Mouse (Mus musculus): ENCODE data around the gene Gfer. TPM values are rescaled to one million over a fixed set of nuclear protein-coding genes. Genes with fewer than 3 reads are reported as not detected.

The Gfer gene
- total RNA-seq (2014; rRNA removed) (34.5 and 34.7 TPM in 2 replicates), polyA plus RNA-seq (2015; fragmentation: Nextera tagmentation; extraction: Ambion mirVana) (35.4 and 38.0 TPM in 2 replicates)

DNA sequence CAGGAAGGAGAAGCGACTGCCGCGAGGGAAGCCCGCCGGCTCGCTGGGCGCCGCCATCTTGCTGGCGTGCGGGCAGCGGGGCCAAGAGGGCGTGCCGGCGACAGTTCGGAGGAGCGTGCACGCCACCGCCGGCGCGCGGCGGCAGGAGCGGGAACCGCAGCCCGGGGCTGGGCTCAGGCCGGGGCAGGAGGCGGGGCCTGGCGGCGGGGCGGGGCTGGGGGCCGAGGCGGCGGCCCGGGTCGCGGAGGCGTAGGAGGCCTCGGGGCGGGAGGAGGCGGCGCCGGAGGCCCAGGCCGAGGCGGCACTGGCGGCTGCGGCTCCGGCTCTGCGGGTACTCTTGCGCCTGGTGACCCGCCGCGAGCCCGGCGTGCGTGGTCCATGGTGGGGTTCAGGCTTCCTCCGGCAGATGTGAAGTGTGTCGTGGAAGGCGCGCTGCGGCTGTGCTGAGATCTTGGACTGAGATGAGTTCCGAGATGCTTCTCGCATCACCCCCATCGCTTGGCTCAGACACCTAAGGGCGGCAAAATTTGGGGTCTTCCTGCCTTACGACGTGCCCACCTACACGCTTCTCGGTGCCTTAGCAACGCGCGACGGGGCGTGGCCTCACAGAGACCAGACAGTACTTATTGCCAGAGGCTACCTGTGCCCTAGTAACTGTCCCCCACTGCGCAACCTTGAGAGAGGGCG lies at the start of gene Gfer, which contains the start of gene Noxo1:
Gfer (minus strand) TSS at position 146 of the 687 bp plus-strand sequence.
Noxo1 (plus strand) TSS at position 224 of the 687 bp plus-strand sequence.
- Histone ChIP-seq H3K36me3 (ENCODE audit: insufficient read depth) (peaks cover 26% of the 10 kb centered on the region), H3K9ac (peak within 1 kb of the TSS; percentile 79), H3K27me3 (ENCODE audit: insufficient read depth, low read length) (no peaks in the 10 kb centered on the region), H3K4me3 (ENCODE audit: low read depth, low read length) (peak within 1 kb of the TSS; percentile 76), H3K9me3 (ENCODE audit: low read length) (no peaks in the 10 kb centered on the region), H3K4me1 (ENCODE audit: insufficient read depth) (peaks cover 11% of the 10 kb centered on the region; the same call in 1 of the 2 replicates), H3K4me2 (ENCODE audit: low read depth) (peak within 1 kb of the TSS; percentile 83), H3K27ac (ENCODE audit: low read depth, low read length) (peak within 1 kb of the TSS; percentile 90)
- ATAC-seq (peak; percentile 96), DNase-seq (peak; percentile 87)
- peak; percentile 48 for TF ChIP-seq CTCF (IDR thresholded peaks at IDR 0.05; ENCODE audit: low read depth)
- under 1% methylated on average over 63 of the region's 76 CpGs for WGBS

DNA sequence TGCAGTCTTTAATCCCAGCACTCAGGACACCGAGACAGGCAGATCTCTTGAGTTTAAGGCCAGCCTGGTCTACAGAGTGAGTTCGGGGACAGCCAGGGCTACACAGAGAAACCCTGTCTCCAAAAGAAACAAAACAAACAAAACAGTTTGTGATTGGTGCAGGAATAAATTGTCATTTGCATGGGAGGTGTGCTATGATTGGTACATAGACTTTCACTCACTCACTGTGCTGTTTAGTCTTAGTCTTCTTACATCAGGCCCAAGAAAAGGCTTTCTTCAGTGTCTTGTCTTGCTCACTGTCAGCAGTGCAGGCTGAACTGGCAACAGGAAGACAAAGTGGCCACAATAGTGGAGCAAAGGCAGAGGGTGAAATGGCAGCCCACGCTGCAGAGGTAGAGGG lies 48.4 kb upstream of the Gfer start:
- no peak overlapping the region for H3K27ac ChIP-seq (ENCODE audit: low read depth, low read length)
- H3K27me3 ChIP-seq (ENCODE audit: insufficient read depth, low read length), result no peaks in the 10 kb centered on the region
- no peak for DNase-seq
- no peak overlapping the region for H3K4me3 ChIP-seq (ENCODE audit: low read depth, low read length)
- peaks cover 5% of the 10 kb centered on the region; the same call in 1 of the 2 replicates for H3K36me3 ChIP-seq (ENCODE audit: insufficient read depth)
- no peak overlapping the region for H3K4me2 ChIP-seq (ENCODE audit: low read depth)
- H3K9me3 ChIP-seq (ENCODE audit: low read length), result no peaks in the 10 kb centered on the region
- no peak for ATAC-seq
- H3K9ac ChIP-seq, result no peak overlapping the region
- no peak for TF ChIP-seq CTCF (IDR thresholded peaks at IDR 0.05; ENCODE audit: low read depth)
- 83% methylated on average over 3 of the region's 3 CpGs for WGBS
- no peaks in the 10 kb centered on the region for H3K4me1 ChIP-seq (ENCODE audit: insufficient read depth)

DNA sequence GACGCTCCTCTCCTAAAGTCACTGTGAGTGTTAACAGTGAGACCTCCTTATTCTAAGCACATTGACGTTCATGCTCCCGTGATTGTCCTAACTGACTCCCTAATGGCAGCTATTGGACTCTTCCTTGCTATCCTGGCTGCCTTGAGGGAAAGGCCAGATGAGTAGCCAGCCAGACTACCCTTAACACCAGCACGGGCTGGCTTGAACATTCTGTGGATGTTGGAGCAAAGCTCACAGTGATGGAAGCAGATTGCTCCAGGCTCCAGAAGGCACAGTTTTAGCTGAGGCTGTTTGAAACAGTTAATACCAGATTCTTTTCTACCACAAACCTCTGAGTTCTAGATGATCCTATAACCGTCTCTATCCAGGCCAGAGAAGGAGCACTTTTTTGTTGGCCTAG lies 47.9 kb upstream of the Gfer start:
- DNase-seq, result no peak
- no peak for TF ChIP-seq CTCF (IDR thresholded peaks at IDR 0.05; ENCODE audit: low read depth)
- no peaks in the 10 kb centered on the region for H3K9me3 ChIP-seq (ENCODE audit: low read length)
- H3K27ac ChIP-seq (ENCODE audit: low read depth, low read length), result no peak overlapping the region
- H3K27me3 ChIP-seq (ENCODE audit: insufficient read depth, low read length), result no peaks in the 10 kb centered on the region
- 73% methylated on average over 5 of the region's 5 CpGs for WGBS
- H3K36me3 ChIP-seq (ENCODE audit: insufficient read depth), result peaks cover 5% of the 10 kb centered on the region; the same call in 1 of the 2 replicates
- no peak overlapping the region for H3K9ac ChIP-seq
- H3K4me3 ChIP-seq (ENCODE audit: low read depth, low read length), result no peak overlapping the region
- ATAC-seq, result no peak
- H3K4me1 ChIP-seq (ENCODE audit: insufficient read depth), result no peaks in the 10 kb centered on the region
- no peak overlapping the region for H3K4me2 ChIP-seq (ENCODE audit: low read depth)

DNA sequence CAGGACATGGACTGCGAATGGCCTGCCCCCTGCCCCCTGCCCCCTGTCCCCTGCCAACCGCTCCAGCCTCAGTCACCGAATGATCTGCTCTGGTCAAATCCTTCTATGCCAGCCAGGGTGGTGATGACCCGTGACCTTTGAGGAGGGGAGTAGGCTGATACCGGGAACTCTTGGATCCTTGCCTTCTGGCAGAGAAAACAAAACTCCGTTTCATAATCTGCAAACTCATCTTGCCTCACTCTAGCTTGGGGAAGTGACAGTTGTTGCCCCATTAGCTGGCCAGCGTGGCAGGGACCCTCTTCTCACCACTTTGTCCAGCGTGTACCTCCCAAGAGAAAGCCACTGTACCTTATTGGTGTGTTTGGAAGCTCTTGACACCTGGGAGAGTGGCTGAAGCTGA lies 46.4 kb upstream of the Gfer start:
- Histone ChIP-seq H3K4me3 (ENCODE audit: low read depth, low read length) (no peak overlapping the region), H3K27ac (ENCODE audit: low read depth, low read length) (no peak overlapping the region), H3K4me1 (ENCODE audit: insufficient read depth) (no peaks in the 10 kb centered on the region), H3K27me3 (ENCODE audit: insufficient read depth, low read length) (no peaks in the 10 kb centered on the region), H3K9me3 (ENCODE audit: low read length) (no peaks in the 10 kb centered on the region), H3K9ac (no peak overlapping the region), H3K36me3 (ENCODE audit: insufficient read depth) (peaks cover 5% of the 10 kb centered on the region; the same call in 1 of the 2 replicates), H3K4me2 (ENCODE audit: low read depth) (no peak overlapping the region)
- no peak for DNase-seq
- WGBS, result 80% methylated on average over 8 of the region's 8 CpGs
- TF ChIP-seq CTCF (IDR thresholded peaks at IDR 0.05; ENCODE audit: low read depth), result no peak
- no peak for ATAC-seq

DNA sequence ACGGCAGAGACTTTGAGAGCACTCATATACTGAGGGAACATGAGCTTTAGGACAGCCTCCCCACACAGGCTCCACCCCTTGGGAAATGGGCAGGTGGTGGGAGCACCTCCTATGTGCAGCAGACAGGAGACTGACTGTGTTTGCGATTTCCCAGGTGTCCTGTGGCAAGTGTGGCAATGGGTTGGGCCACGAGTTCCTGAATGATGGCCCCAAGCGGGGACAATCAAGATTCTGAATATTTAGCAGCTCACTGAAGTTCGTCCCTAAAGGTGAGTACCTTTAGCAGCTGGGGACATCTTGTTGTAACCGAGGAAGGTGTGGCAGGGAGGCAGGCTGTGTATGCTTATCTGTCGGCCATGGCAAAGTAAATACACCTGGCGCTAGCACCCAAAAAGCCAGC lies 44.0 kb upstream of the Gfer start:
- DNase-seq (no peak), ATAC-seq (no peak)
- H3K27ac ChIP-seq (ENCODE audit: low read depth, low read length), result no peak overlapping the region
- no peak overlapping the region for H3K4me2 ChIP-seq (ENCODE audit: low read depth)
- no peaks in the 10 kb centered on the region for H3K9me3 ChIP-seq (ENCODE audit: low read length)
- H3K4me1 ChIP-seq (ENCODE audit: insufficient read depth), result no peaks in the 10 kb centered on the region
- peaks cover 5% of the 10 kb centered on the region; the same call in 1 of the 2 replicates for H3K36me3 ChIP-seq (ENCODE audit: insufficient read depth)
- H3K9ac ChIP-seq, result no peak overlapping the region
- no peak for TF ChIP-seq CTCF (IDR thresholded peaks at IDR 0.05; ENCODE audit: low read depth)
- no peak overlapping the region for H3K4me3 ChIP-seq (ENCODE audit: low read depth, low read length)
- no peaks in the 10 kb centered on the region for H3K27me3 ChIP-seq (ENCODE audit: insufficient read depth, low read length)
- WGBS, result 87% methylated on average over 8 of the region's 8 CpGs

DNA sequence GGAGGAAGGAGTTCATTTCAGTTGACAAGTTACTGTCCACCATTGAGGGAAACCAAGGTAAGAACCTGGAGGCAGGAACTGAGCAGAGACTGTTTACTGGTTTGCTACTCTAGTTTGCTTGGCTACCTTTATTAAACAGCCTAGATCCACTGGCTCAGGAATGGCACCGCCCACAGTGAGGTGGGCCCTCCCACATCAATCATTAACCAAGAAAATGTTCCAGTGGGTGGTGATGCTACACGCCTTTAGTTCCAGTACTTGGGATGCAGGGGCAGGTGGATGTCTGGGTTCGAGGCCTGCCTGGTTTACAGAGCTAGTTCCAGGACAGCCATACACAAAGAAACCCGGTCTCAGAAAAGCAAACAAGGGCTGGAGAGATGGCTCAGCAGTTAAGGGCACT lies 42.3 kb upstream of the Gfer start:
- Histone ChIP-seq H3K9ac (no peak overlapping the region), H3K4me3 (ENCODE audit: low read depth, low read length) (no peak overlapping the region), H3K36me3 (ENCODE audit: insufficient read depth) (peaks cover 5% of the 10 kb centered on the region; the same call in 1 of the 2 replicates), H3K9me3 (ENCODE audit: low read length) (no peaks in the 10 kb centered on the region), H3K27me3 (ENCODE audit: insufficient read depth, low read length) (no peaks in the 10 kb centered on the region), H3K4me2 (ENCODE audit: low read depth) (no peak overlapping the region), H3K4me1 (ENCODE audit: insufficient read depth) (no peaks in the 10 kb centered on the region), H3K27ac (ENCODE audit: low read depth, low read length) (no peak overlapping the region)
- ATAC-seq, result no peak
- 88% methylated on average over 4 of the region's 4 CpGs for WGBS
- TF ChIP-seq CTCF (IDR thresholded peaks at IDR 0.05; ENCODE audit: low read depth), result no peak
- DNase-seq, result no peak

DNA sequence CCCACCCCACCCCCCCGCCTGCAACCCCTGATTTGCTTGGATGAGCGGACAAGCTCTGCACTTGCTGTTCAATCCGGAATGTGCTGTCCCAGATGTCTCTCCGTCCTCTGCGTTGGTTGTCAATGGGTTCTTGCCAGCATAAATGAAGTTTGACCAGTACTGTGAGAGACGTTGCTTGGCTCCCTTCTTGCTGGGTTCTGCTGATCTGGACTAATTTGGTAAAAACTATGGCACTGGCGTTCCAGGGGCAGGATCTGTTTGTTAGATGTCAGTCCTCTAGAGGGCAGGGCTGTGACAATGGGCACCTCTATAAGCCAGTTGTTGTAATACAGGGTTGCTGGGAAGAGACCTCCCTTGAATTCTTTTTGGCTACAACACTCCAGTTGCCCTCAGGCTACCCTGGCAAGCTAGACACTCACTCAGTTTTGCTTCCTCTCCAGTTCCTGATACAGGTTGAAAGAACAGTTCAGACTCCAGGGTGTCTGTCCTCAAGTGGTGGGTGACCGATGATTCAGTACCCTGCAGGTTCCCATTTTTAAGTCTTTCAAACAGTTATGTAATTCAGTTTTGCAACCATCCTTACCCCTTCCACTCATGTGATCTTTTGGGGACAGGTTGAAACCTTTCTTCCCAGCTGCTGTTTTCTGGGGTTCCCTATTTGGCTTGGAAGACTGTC lies 41.3 kb upstream of the Gfer start:
- DNase-seq (no peak), ATAC-seq (no peak)
- WGBS, result 24% methylated on average over 8 of the region's 8 CpGs
- H3K4me2 ChIP-seq (ENCODE audit: low read depth), result peak overlapping the region; percentile 86
- no peaks in the 10 kb centered on the region for H3K27me3 ChIP-seq (ENCODE audit: insufficient read depth, low read length)
- no peak for TF ChIP-seq CTCF (IDR thresholded peaks at IDR 0.05; ENCODE audit: low read depth)
- peak overlapping the region; percentile 60 for H3K4me3 ChIP-seq (ENCODE audit: low read depth, low read length)
- H3K36me3 ChIP-seq (ENCODE audit: insufficient read depth), result peaks cover 5% of the 10 kb centered on the region; the same call in 1 of the 2 replicates
- no peak overlapping the region for H3K27ac ChIP-seq (ENCODE audit: low read depth, low read length)
- peak overlapping the region; percentile 56 for H3K9ac ChIP-seq
- no peaks in the 10 kb centered on the region for H3K4me1 ChIP-seq (ENCODE audit: insufficient read depth)
- no peaks in the 10 kb centered on the region for H3K9me3 ChIP-seq (ENCODE audit: low read length)
